Mouse (Mus musculus) midbrain, embryonic 13.5 days (tissue): ENCODE results near the gene Garnl3. TPM values are rescaled to one million over a fixed set of nuclear protein-coding genes. Genes with fewer than 3 reads are reported as not detected.

Experiments used
- ATAC-seq: fragments of 200-750 bp; cut with Nextera tagmentation; 2 replicates; pipeline ENCODE4 v1.8.0; 2017; ENCODE audit warnings: mild to moderate bottlenecking, moderate TSS enrichment, moderate library complexity
- H3K27ac ChIP-seq: fragments of 300-500 bp; sonication (generic); 2 replicates; pipeline ENCODE4 v1.5.1; 2015; ENCODE audit warnings: inconsistent platforms, mild to moderate bottlenecking, moderate library complexity
- H3K27me3 ChIP-seq: fragments of 300-500 bp; sonication (generic); 2 replicates; pipeline ENCODE4 v1.6.1; 2015; ENCODE audit warnings: mild to moderate bottlenecking, inconsistent platforms
- H3K36me3 ChIP-seq: fragments of 300-500 bp; sonication (generic); 2 replicates; pipeline ENCODE4 v1.6.1; 2015; ENCODE audit warnings: mild to moderate bottlenecking, inconsistent platforms
- H3K4me1 ChIP-seq: fragments of 300-500 bp; sonication (generic); replicated peaks from 2 replicates; pipeline ENCODE4 v1.6.1; 2015; ENCODE audit warnings: inconsistent platforms
- H3K4me2 ChIP-seq: fragments of 300-500 bp; sonication (generic); replicated peaks from 2 replicates; pipeline ENCODE4 v1.6.1; 2015; ENCODE audit warnings: moderate library complexity, mild to moderate bottlenecking, inconsistent platforms
- H3K4me3 ChIP-seq: fragments of 300-500 bp; sonication (generic); replicated peaks from 2 replicates; pipeline ENCODE4 v1.5.1; 2015; ENCODE audit warnings: mild to moderate bottlenecking, inconsistent platforms
- H3K9ac ChIP-seq: fragments of 300-500 bp; sonication (generic); replicated peaks from 2 replicates; pipeline ENCODE4 v1.6.1; 2015; ENCODE audit warnings: mild to moderate bottlenecking, inconsistent platforms
- H3K9me3 ChIP-seq: fragments of 300-500 bp; sonication (generic); 2 replicates; pipeline ENCODE4 v1.6.1; 2016; ENCODE audit warnings: mild to moderate bottlenecking, inconsistent platforms
- WGBS: fragments of 180-500 bp; shearing (Covaris S2); methylation state at CpG from one replicate; pipeline ENCODE4 v1.1.7; 2015; 5-methylcytosine and 5-hydroxymethylcytosine counted together
- polyA plus RNA-seq: library from polyadenylated mRNA; unstranded; fragments of >200 nt; fragmentation: Nextera tagmentation; extraction: Ambion mirVana; gene quantifications from 2 replicates; pipeline ENCODE4 v1.2.1, GENCODE M21; 2015

Garnl3 gene
- polyA plus RNA-seq, 1 experiment from 2014 or later: 24.2 TPM

GRCm38 (mm10) chr2:32963544-32963943 lies 167.9 kb downstream of the Garnl3 start:
- peak overlapping the region; percentile 95; the same call in 1 of the 2 replicates for H3K9ac ChIP-seq
- H3K4me3 ChIP-seq: peak overlapping the region; percentile 85
- 72% methylated on average over 4 of the region's 4 CpGs for WGBS
- peak overlapping the region; percentile 98 for H3K4me2 ChIP-seq
- H3K4me1 ChIP-seq: peaks cover 61% of the 10 kb centered on the region
- peaks cover 24% of the 10 kb centered on the region for H3K36me3 ChIP-seq
- H3K27me3 ChIP-seq: no peaks in the 10 kb centered on the region
- H3K27ac ChIP-seq: no peak overlapping the region
- no peak for ATAC-seq
- no peaks in the 10 kb centered on the region for H3K9me3 ChIP-seq

GRCm38 (mm10) chr2:32962875-32963220 lies 168.6 kb downstream of the Garnl3 start:
- no peak overlapping the region for H3K27ac ChIP-seq
- H3K4me2 ChIP-seq: peak overlapping the region; percentile 98
- H3K9ac ChIP-seq: peak overlapping the region; percentile 95
- H3K4me3 ChIP-seq: peak overlapping the region; percentile 85
- H3K27me3 ChIP-seq: no peaks in the 10 kb centered on the region
- no peaks in the 10 kb centered on the region for H3K9me3 ChIP-seq
- H3K4me1 ChIP-seq: peaks cover 55% of the 10 kb centered on the region
- WGBS: 11% methylated on average over 9 of the region's 9 CpGs
- peaks cover 24% of the 10 kb centered on the region for H3K36me3 ChIP-seq
- ATAC-seq: no peak

- peak; percentile 12; the same call in 1 of the 2 replicates for ATAC-seq
- Histone ChIP-seq H3K36me3 (peaks cover 27% of the 10 kb centered on the region), H3K27me3 (no peaks in the 10 kb centered on the region), H3K4me1 (peaks cover 49% of the 10 kb centered on the region), H3K4me3 (peak overlapping the region; percentile 85), H3K9ac (peak overlapping the region; percentile 95), H3K4me2 (peak overlapping the region; percentile 98), H3K27ac (peak overlapping the region; percentile 79), H3K9me3 (no peaks in the 10 kb centered on the region)
- WGBS: under 1% methylated on average over 33 of the region's 33 CpGs
Observed at GRCm38 (mm10) chr2:32962062-32962874, 169.2 kb downstream of the Garnl3 start.

- Histone ChIP-seq H3K4me1 (peaks cover 45% of the 10 kb centered on the region), H3K4me3 (peak within 1 kb of the TSS; percentile 85), H3K9ac (peak within 1 kb of the TSS; percentile 95), H3K36me3 (peaks cover 36% of the 10 kb centered on the region), H3K4me2 (peak within 1 kb of the TSS; percentile 98), H3K9me3 (no peaks in the 10 kb centered on the region), H3K27me3 (no peaks in the 10 kb centered on the region), H3K27ac (peak within 1 kb of the TSS; percentile 79)
- WGBS: 2% methylated on average over 55 of the region's 55 CpGs
- ATAC-seq: peak; percentile 94
Observed at GRCm38 (mm10) chr2:32961192-32961995, 170.1 kb downstream of the Garnl3 start, which contains the start of the genes Rpl12 and Lrsam1. Rpl12 (plus strand) TSS chr2:32961559. Lrsam1 (minus strand) TSS chr2:32961614.

- Histone ChIP-seq H3K9ac (peak overlapping the region; percentile 95), H3K9me3 (no peaks in the 10 kb centered on the region), H3K4me1 (peaks cover 36% of the 10 kb centered on the region), H3K27ac (no peak overlapping the region), H3K4me2 (peak overlapping the region; percentile 98), H3K36me3 (peaks cover 46% of the 10 kb centered on the region), H3K27me3 (no peaks in the 10 kb centered on the region), H3K4me3 (peak overlapping the region; percentile 85)
- ATAC-seq: no peak
- WGBS: 94% methylated on average over 4 of the region's 4 CpGs
Observed at GRCm38 (mm10) chr2:32960273-32960672, 171.2 kb downstream of the Garnl3 start.

GRCm38 (mm10) chr2:32957344-32957743 lies 174.1 kb downstream of the Garnl3 start:
- Histone ChIP-seq H3K27ac (no peak overlapping the region), H3K4me2 (no peak overlapping the region), H3K27me3 (no peaks in the 10 kb centered on the region), H3K4me1 (peaks cover 14% of the 10 kb centered on the region), H3K9ac (no peak overlapping the region), H3K4me3 (no peak overlapping the region), H3K9me3 (0 out of 2 replicates have a peak, but pooled peaks cover 5% of the 10 kb centered on the region), H3K36me3 (peaks cover 49% of the 10 kb centered on the region)
- 62% methylated on average over 8 of the region's 8 CpGs for WGBS
- no peak for ATAC-seq

GRCm38 (mm10) chr2:32954581-32954980 lies 176.9 kb downstream of the Garnl3 start:
- no peak overlapping the region for H3K4me3 ChIP-seq
- WGBS: 89% methylated on average over 2 of the region's 2 CpGs
- H3K4me1 ChIP-seq: no peaks in the 10 kb centered on the region
- 0 out of 2 replicates have a peak, but pooled peaks cover 5% of the 10 kb centered on the region for H3K9me3 ChIP-seq
- ATAC-seq: no peak
- 0 out of 2 replicates have a peak overlapping the region, but pooled peaks have one; percentile 19 for H3K9ac ChIP-seq
- H3K36me3 ChIP-seq: peaks cover 75% of the 10 kb centered on the region
- no peak overlapping the region for H3K4me2 ChIP-seq
- no peak overlapping the region for H3K27ac ChIP-seq
- H3K27me3 ChIP-seq: no peaks in the 10 kb centered on the region

- no peak for ATAC-seq
Observed at GRCm38 (mm10) chr2:32947454-32947853, 184.0 kb downstream of the Garnl3 start.

GRCm38 (mm10) chr2:32940483-32940882 lies 191.0 kb downstream of the Garnl3 start:
- Histone ChIP-seq H3K4me2 (no peak overlapping the region), H3K9ac (no peak overlapping the region), H3K27ac (no peak overlapping the region), H3K36me3 (peaks cover 84% of the 10 kb centered on the region), H3K9me3 (no peaks in the 10 kb centered on the region), H3K4me1 (no peaks in the 10 kb centered on the region), H3K27me3 (no peaks in the 10 kb centered on the region), H3K4me3 (no peak overlapping the region)
- no peak for ATAC-seq
- WGBS: 93% methylated on average over 4 of the region's 4 CpGs

More at GRCm38 (mm10) chr2:32947454-32947853, 184.0 kb downstream of the Garnl3 start:
- H3K4me1 ChIP-seq: no peaks in the 10 kb centered on the region
- H3K9ac ChIP-seq: no peak overlapping the region; the same call in 1 of the 2 replicates
- no peak overlapping the region for H3K4me3 ChIP-seq
- H3K36me3 ChIP-seq: peaks cover 88% of the 10 kb centered on the region
- no peaks in the 10 kb centered on the region for H3K9me3 ChIP-seq
- 94% methylated on average over 11 of the region's 11 CpGs for WGBS
- H3K27me3 ChIP-seq: no peaks in the 10 kb centered on the region
- no peak overlapping the region for H3K27ac ChIP-seq
- H3K4me2 ChIP-seq: no peak overlapping the region

GRCm38 (mm10) chr2:32939418-32939817 lies 192.0 kb downstream of the Garnl3 start:
- no peaks in the 10 kb centered on the region for H3K27me3 ChIP-seq
- H3K9me3 ChIP-seq: no peaks in the 10 kb centered on the region
- 70% methylated on average over 5 of the region's 5 CpGs for WGBS
- H3K4me3 ChIP-seq: no peak overlapping the region
- no peak overlapping the region for H3K27ac ChIP-seq
- no peak overlapping the region for H3K4me2 ChIP-seq
- H3K9ac ChIP-seq: no peak overlapping the region
- H3K4me1 ChIP-seq: no peaks in the 10 kb centered on the region
- peaks cover 84% of the 10 kb centered on the region for H3K36me3 ChIP-seq
- ATAC-seq: no peak

GRCm38 (mm10) chr2:32938741-32939140 lies 192.7 kb downstream of the Garnl3 start:
- Histone ChIP-seq H3K4me1 (no peaks in the 10 kb centered on the region), H3K4me2 (no peak overlapping the region), H3K9me3 (no peaks in the 10 kb centered on the region), H3K4me3 (no peak overlapping the region), H3K36me3 (peaks cover 85% of the 10 kb centered on the region), H3K27me3 (no peaks in the 10 kb centered on the region), H3K9ac (no peak overlapping the region), H3K27ac (no peak overlapping the region)
- no peak for ATAC-seq
- WGBS: 91% methylated on average over 5 of the region's 5 CpGs
